Mouse (Mus musculus): Measurements from ENCODE around the gene Gm10118. TPM values are rescaled to one million over a fixed set of nuclear protein-coding genes. Genes with fewer than 3 reads are reported as not detected.

Gene Gm10118
- polyA plus RNA-seq (2016; fragmentation: Nextera tagmentation; extraction: Ambion mirVana): 0.11 TPM in 1 of 2 replicates, not detected in the other

- H3K27me3 ChIP-seq: no peaks in the 10 kb centered on the region
These were observed at the start of gene Gm10118 for GRCm38 (mm10) chr10:63927334-63927733. TSS of gene Gm10118 (minus strand) at chr10:63927434.

GRCm38 (mm10) chr10:63972300-63972699 lies 45.1 kb upstream of the Gm10118 start:
- H3K9me3 ChIP-seq: no peaks in the 10 kb centered on the region
- 93% methylated on average over 2 of the region's 2 CpGs for WGBS
- H3K4me3 ChIP-seq: no peak overlapping the region
- H3K4me1 ChIP-seq: no peaks in the 10 kb centered on the region
- ATAC-seq (ENCODE audit: insufficient number of reproducible peaks, insufficient read depth, low FRiP score, low TSS enrichment): no peak
- H3K27ac ChIP-seq: no peak overlapping the region
- no peak overlapping the region for H3K4me2 ChIP-seq (replicated peaks)
- no peaks in the 10 kb centered on the region for H3K36me3 ChIP-seq
- no peaks in the 10 kb centered on the region for H3K27me3 ChIP-seq
- H3K9ac ChIP-seq: no peak overlapping the region

More at GRCm38 (mm10) chr10:63927334-63927733, at the start of gene Gm10118:
- no peak within 1 kb of the TSS for H3K4me2 ChIP-seq (replicated peaks)
- H3K9ac ChIP-seq: no peak within 1 kb of the TSS
- no peaks in the 10 kb centered on the region for H3K9me3 ChIP-seq
- no peak within 1 kb of the TSS for H3K27ac ChIP-seq
- H3K4me3 ChIP-seq: no peak within 1 kb of the TSS
- H3K4me1 ChIP-seq: no peaks in the 10 kb centered on the region
- no peaks in the 10 kb centered on the region for H3K36me3 ChIP-seq
- ATAC-seq (ENCODE audit: insufficient number of reproducible peaks, insufficient read depth, low FRiP score, low TSS enrichment): no peak

- Histone ChIP-seq H3K4me3 (no peak overlapping the region), H3K4me2 (replicated peaks) (no peak overlapping the region), H3K36me3 (no peaks in the 10 kb centered on the region), H3K27ac (0 out of 2 replicates have a peak overlapping the region, but pooled peaks have one; percentile 50), H3K4me1 (peaks cover 5% of the 10 kb centered on the region; the same call in 1 of the 2 replicates), H3K9ac (no peak overlapping the region), H3K27me3 (no peaks in the 10 kb centered on the region), H3K9me3 (no peaks in the 10 kb centered on the region)
- ATAC-seq (ENCODE audit: insufficient number of reproducible peaks, insufficient read depth, low FRiP score, low TSS enrichment): no peak
- WGBS: 4% methylated on average over 6 of the region's 7 CpGs
These were observed 27.2 kb upstream of the Gm10118 start for GRCm38 (mm10) chr10:63954308-63954930.

- ATAC-seq (ENCODE audit: insufficient number of reproducible peaks, insufficient read depth, low FRiP score, low TSS enrichment): no peak
- no peaks in the 10 kb centered on the region for H3K36me3 ChIP-seq
- no peaks in the 10 kb centered on the region for H3K27me3 ChIP-seq
- no peak overlapping the region for H3K27ac ChIP-seq
- peaks cover 5% of the 10 kb centered on the region; the same call in 1 of the 2 replicates for H3K4me1 ChIP-seq
- no peak overlapping the region for H3K9ac ChIP-seq
- H3K9me3 ChIP-seq: no peaks in the 10 kb centered on the region
- no peak overlapping the region for H3K4me2 ChIP-seq (replicated peaks)
- whole genome bisulfite sequencing: 90% methylated on average over 1 of the region's 1 CpGs
- H3K4me3 ChIP-seq: no peak overlapping the region
These were observed 24.2 kb upstream of the Gm10118 start for GRCm38 (mm10) chr10:63951481-63951880.

GRCm38 (mm10) chr10:63950867-63951266 lies 23.6 kb upstream of the Gm10118 start:
- H3K4me2 ChIP-seq (replicated peaks): no peak overlapping the region
- 70% methylated on average over 8 of the region's 8 CpGs for WGBS
- H3K4me3 ChIP-seq: no peak overlapping the region
- no peaks in the 10 kb centered on the region for H3K36me3 ChIP-seq
- H3K27ac ChIP-seq: no peak overlapping the region
- H3K9ac ChIP-seq: no peak overlapping the region
- ATAC-seq (ENCODE audit: insufficient number of reproducible peaks, insufficient read depth, low FRiP score, low TSS enrichment): no peak
- H3K9me3 ChIP-seq: no peaks in the 10 kb centered on the region
- H3K4me1 ChIP-seq: peaks cover 5% of the 10 kb centered on the region; the same call in 1 of the 2 replicates
- H3K27me3 ChIP-seq: no peaks in the 10 kb centered on the region

- 79% methylated on average over 4 of the region's 4 CpGs for WGBS
These were observed 20.0 kb upstream of the Gm10118 start for GRCm38 (mm10) chr10:63947266-63947665.

GRCm38 (mm10) chr10:63945534-63945933 lies 18.3 kb upstream of the Gm10118 start:
- Histone ChIP-seq H3K27ac (no peak overlapping the region), H3K9me3 (no peaks in the 10 kb centered on the region), H3K36me3 (no peaks in the 10 kb centered on the region), H3K4me2 (replicated peaks) (no peak overlapping the region), H3K4me3 (no peak overlapping the region), H3K27me3 (no peaks in the 10 kb centered on the region), H3K9ac (no peak overlapping the region), H3K4me1 (no peaks in the 10 kb centered on the region)
- ATAC-seq (ENCODE audit: insufficient number of reproducible peaks, insufficient read depth, low FRiP score, low TSS enrichment): no peak
- 68% methylated on average over 3 of the region's 3 CpGs for WGBS

More at GRCm38 (mm10) chr10:63947266-63947665, 20.0 kb upstream of the Gm10118 start:
- no peak overlapping the region for H3K4me3 ChIP-seq
- no peak for ATAC-seq (ENCODE audit: insufficient number of reproducible peaks, insufficient read depth, low FRiP score, low TSS enrichment)
- H3K9me3 ChIP-seq: no peaks in the 10 kb centered on the region
- no peak overlapping the region for H3K4me2 ChIP-seq (replicated peaks)
- no peaks in the 10 kb centered on the region for H3K36me3 ChIP-seq
- H3K9ac ChIP-seq: no peak overlapping the region
- H3K27ac ChIP-seq: no peak overlapping the region
- no peaks in the 10 kb centered on the region for H3K4me1 ChIP-seq
- no peaks in the 10 kb centered on the region for H3K27me3 ChIP-seq

- no peak overlapping the region for H3K4me2 ChIP-seq (replicated peaks)
- H3K9ac ChIP-seq: no peak overlapping the region
- ATAC-seq (ENCODE audit: insufficient number of reproducible peaks, insufficient read depth, low FRiP score, low TSS enrichment): no peak
- no peaks in the 10 kb centered on the region for H3K9me3 ChIP-seq
- H3K36me3 ChIP-seq: no peaks in the 10 kb centered on the region
- no peaks in the 10 kb centered on the region for H3K27me3 ChIP-seq
- no peaks in the 10 kb centered on the region for H3K4me1 ChIP-seq
- H3K27ac ChIP-seq: no peak overlapping the region
- 78% methylated on average over 5 of the region's 5 CpGs for WGBS
- no peak overlapping the region for H3K4me3 ChIP-seq
These were observed 6.7 kb upstream of the Gm10118 start for GRCm38 (mm10) chr10:63933946-63934345.

GRCm38 (mm10) chr10:63908878-63909277 lies 18.4 kb downstream of the Gm10118 start:
- ATAC-seq (ENCODE audit: insufficient number of reproducible peaks, insufficient read depth, low FRiP score, low TSS enrichment): no peak
- H3K9me3 ChIP-seq: no peaks in the 10 kb centered on the region
- H3K4me1 ChIP-seq: no peaks in the 10 kb centered on the region
- no peak overlapping the region for H3K4me3 ChIP-seq
- H3K36me3 ChIP-seq: no peaks in the 10 kb centered on the region
- H3K9ac ChIP-seq: no peak overlapping the region
- H3K27ac ChIP-seq: no peak overlapping the region
- H3K27me3 ChIP-seq: no peaks in the 10 kb centered on the region
- no peak overlapping the region for H3K4me2 ChIP-seq (replicated peaks)

- Histone ChIP-seq H3K27ac (no peak overlapping the region), H3K4me3 (no peak overlapping the region), H3K4me2 (replicated peaks) (no peak overlapping the region), H3K9me3 (0 out of 2 replicates have a peak, but pooled peaks cover 3% of the 10 kb centered on the region), H3K4me1 (no peaks in the 10 kb centered on the region), H3K9ac (no peak overlapping the region), H3K36me3 (no peaks in the 10 kb centered on the region), H3K27me3 (no peaks in the 10 kb centered on the region)
- ATAC-seq (ENCODE audit: insufficient number of reproducible peaks, insufficient read depth, low FRiP score, low TSS enrichment): no peak
These were observed 27.3 kb downstream of the Gm10118 start for GRCm38 (mm10) chr10:63899891-63900290.

GRCm38 (mm10) chr10:63894612-63895011 lies 32.6 kb downstream of the Gm10118 start:
- H3K4me1 ChIP-seq: no peaks in the 10 kb centered on the region
- WGBS: 88% methylated on average over 5 of the region's 5 CpGs
- 0 out of 2 replicates have a peak, but pooled peaks cover 3% of the 10 kb centered on the region for H3K9me3 ChIP-seq
- H3K4me2 ChIP-seq (replicated peaks): no peak overlapping the region
- H3K27ac ChIP-seq: no peak overlapping the region
- H3K4me3 ChIP-seq: no peak overlapping the region
- H3K27me3 ChIP-seq: no peaks in the 10 kb centered on the region
- H3K36me3 ChIP-seq: no peaks in the 10 kb centered on the region
- H3K9ac ChIP-seq: no peak overlapping the region
- ATAC-seq (ENCODE audit: insufficient number of reproducible peaks, insufficient read depth, low FRiP score, low TSS enrichment): no peak

- no peaks in the 10 kb centered on the region for H3K4me1 ChIP-seq
These were observed 40.7 kb downstream of the Gm10118 start for GRCm38 (mm10) chr10:63886449-63887088.

More at GRCm38 (mm10) chr10:63886449-63887088, 40.7 kb downstream of the Gm10118 start:
- H3K27me3 ChIP-seq: no peaks in the 10 kb centered on the region
- no peak overlapping the region for H3K4me3 ChIP-seq
- no peak overlapping the region for H3K4me2 ChIP-seq (replicated peaks)
- ATAC-seq (ENCODE audit: insufficient number of reproducible peaks, insufficient read depth, low FRiP score, low TSS enrichment): no peak
- WGBS: 81% methylated on average over 23 of the region's 23 CpGs
- H3K9ac ChIP-seq: no peak overlapping the region
- H3K36me3 ChIP-seq: no peaks in the 10 kb centered on the region
- no peak overlapping the region for H3K27ac ChIP-seq
- no peaks in the 10 kb centered on the region for H3K9me3 ChIP-seq

All from embryonic facial prominence, embryonic 12.5 days (tissue).